Mouse (Mus musculus) lung, adult 10 weeks (tissue): ENCODE results near the gene Dnajb12. TPM values are rescaled to one million over a fixed set of nuclear protein-coding genes. Genes with fewer than 3 reads are reported as not detected.

Experiments used
- polyA plus RNA-seq: library from polyadenylated mRNA; stranded (reverse); fragments of 350-450 nt; fragmentation: Illumina TruSeq; extraction: RNeasy Lipid Tissue Mini Kit (QIAGEN cat#74804); gene quantifications from one replicate; pipeline ENCODE4 v1.2.3, GENCODE M21; 2014; ENCODE audit warnings: low read depth, low replicate concordance; ENCODE audit not compliant: insufficient read depth

Dnajb12 gene
- 17.6 TPM for polyA plus RNA-seq

GRCm38 (mm10) chr10:59879255-59880028 lies at the start of gene Dnajb12:
Dnajb12 (plus strand) TSS chr10:59879556.

Other genes with a start within 250 kb of the Dnajb12 start
- gene Micu1, start 177.1 kb upstream of the Dnajb12 start, polyA plus RNA-seq, result 48.1 TPM
- 24.8 TPM for gene Ddit4, start 72.3 kb downstream of the Dnajb12 start, polyA plus RNA-seq
- gene Ascc1, start 123.2 kb downstream of the Dnajb12 start, polyA plus RNA-seq, result 40.3 TPM
- 63.3 TPM for gene Anapc16, start 123.6 kb downstream of the Dnajb12 start, polyA plus RNA-seq
- 71.4 TPM for gene Spock2, start 226.7 kb downstream of the Dnajb12 start, polyA plus RNA-seq